Mouse (Mus musculus) embryonic fibroblast, embryonic 13.5 days (primary cell): ENCODE results near the gene Agrp. TPM values are rescaled to one million over a fixed set of nuclear protein-coding genes. Genes with fewer than 3 reads are reported as not detected.

Experiments
- H3K27ac ChIP-seq: 2 replicates; pipeline ENCODE4 v1.5.1; 2012; ENCODE audit warnings: low read length, control low read depth, inconsistent platforms; ENCODE audit not compliant: insufficient read depth
- H3K4me1 ChIP-seq: 2 replicates; pipeline ENCODE4 v1.6.1; 2011; ENCODE audit warnings: low read length; ENCODE audit not compliant: control insufficient read depth, insufficient read depth
- H3K4me3 ChIP-seq: 2 replicates; pipeline ENCODE4 v1.5.1; 2011; ENCODE audit warnings: mild to moderate bottlenecking, control low read depth, low read length; ENCODE audit not compliant: insufficient read depth
- CTCF ChIP-seq: IDR thresholded peaks from 2 replicates; pipeline ENCODE4 v1.5.1; 2011; ENCODE audit warnings: mild to moderate bottlenecking, control low read depth, low read length, moderate library complexity, borderline replicate concordance; ENCODE audit not compliant: insufficient read depth
- POLR2A ChIP-seq: IDR thresholded peaks from 2 replicates; pipeline ENCODE4 v1.6.1; 2011; ENCODE audit warnings: low read depth, mild to moderate bottlenecking, control low read depth, low read length, moderate library complexity
- polyA plus RNA-seq: library from polyadenylated mRNA; stranded (reverse); fragments of >200 nt; gene quantifications from 2 replicates; pipeline ENCODE4 v1.2.4, GENCODE M21; 2011; ENCODE audit warnings: low read depth; ENCODE audit not compliant: missing spikeins, insufficient read length

Gene Agrp
- polyA plus RNA-seq, 1 experiment: not detected

- Histone ChIP-seq H3K27ac (no peak overlapping the region), H3K4me3 (no peak overlapping the region), H3K4me1 (no peaks in the 10 kb centered on the region)
- TF ChIP-seq CTCF (no peak), POLR2A (no peak)
Observed at GRCm38 (mm10) chr8:105617451-105618278, 19.5 kb downstream of the Agrp start.

- Histone ChIP-seq H3K27ac (no peak overlapping the region), H3K4me1 (no peaks in the 10 kb centered on the region; the same call in 1 of the 2 replicates), H3K4me3 (no peak overlapping the region)
- TF ChIP-seq POLR2A: no peak
- TF ChIP-seq CTCF: no peak
Observed at GRCm38 (mm10) chr8:105615942-105616341, 21.3 kb downstream of the Agrp start.

- no peaks in the 10 kb centered on the region; the same call in 1 of the 2 replicates for H3K4me1 ChIP-seq
- TF ChIP-seq CTCF (no peak), POLR2A (0 out of 2 replicates have a peak, but pooled peaks have one; percentile 39)
- H3K27ac ChIP-seq: no peak overlapping the region
- H3K4me3 ChIP-seq: peak overlapping the region; percentile 44
Observed at GRCm38 (mm10) chr8:105613830-105614511, 23.2 kb downstream of the Agrp start.

- Histone ChIP-seq H3K4me3 (peak overlapping the region; percentile 44), H3K4me1 (no peaks in the 10 kb centered on the region; the same call in 1 of the 2 replicates), H3K27ac (peak overlapping the region; percentile 17; the same call in 1 of the 2 replicates)
- TF ChIP-seq POLR2A (peak; percentile 32; the same call in 1 of the 2 replicates), CTCF (no peak)
Observed at GRCm38 (mm10) chr8:105613037-105613436, 24.2 kb downstream of the Agrp start.

GRCm38 (mm10) chr8:105611836-105612235, 25.4 kb downstream of the Agrp start:
- Histone ChIP-seq H3K4me1 (no peaks in the 10 kb centered on the region; the same call in 1 of the 2 replicates), H3K4me3 (no peak overlapping the region), H3K27ac (no peak overlapping the region)
- TF ChIP-seq POLR2A: no peak
- TF ChIP-seq CTCF: no peak

GRCm38 (mm10) chr8:105609771-105610170, 27.4 kb downstream of the Agrp start:
- no peak overlapping the region for H3K27ac ChIP-seq
- H3K4me3 ChIP-seq: no peak overlapping the region
- TF ChIP-seq POLR2A (no peak), CTCF (no peak)
- no peaks in the 10 kb centered on the region; the same call in 1 of the 2 replicates for H3K4me1 ChIP-seq

GRCm38 (mm10) chr8:105609355-105609754, 27.8 kb downstream of the Agrp start:
- TF ChIP-seq POLR2A (no peak), CTCF (no peak)
- H3K4me1 ChIP-seq: no peaks in the 10 kb centered on the region; the same call in 1 of the 2 replicates
- H3K27ac ChIP-seq: no peak overlapping the region
- no peak overlapping the region for H3K4me3 ChIP-seq

- H3K27ac ChIP-seq: no peak overlapping the region
Observed at GRCm38 (mm10) chr8:105607684-105608083, 29.5 kb downstream of the Agrp start.

GRCm38 (mm10) chr8:105607062-105607461, 30.1 kb downstream of the Agrp start:
- peak overlapping the region; percentile 89 for H3K4me3 ChIP-seq
- TF ChIP-seq CTCF (no peak), POLR2A (no peak)
- no peak overlapping the region for H3K27ac ChIP-seq
- no peaks in the 10 kb centered on the region for H3K4me1 ChIP-seq

More at GRCm38 (mm10) chr8:105607684-105608083, 29.5 kb downstream of the Agrp start:
- TF ChIP-seq CTCF (no peak), POLR2A (no peak)
- H3K4me1 ChIP-seq: no peaks in the 10 kb centered on the region; the same call in 1 of the 2 replicates
- H3K4me3 ChIP-seq: no peak overlapping the region
